Mouse (Mus musculus) thymus, adult 2 months (tissue): ENCODE results near the gene Tm9sf3.

Experiments used
- CTCF ChIP-seq: fragments of 200-500 bp; IDR thresholded peaks from 2 replicates; pipeline ENCODE4 v1.5.1; 2012; ENCODE audit warnings: mild to moderate bottlenecking, control low read depth, low read length, moderate library complexity, borderline replicate concordance; ENCODE audit not compliant: control insufficient read depth, poor library complexity, insufficient read depth; ENCODE audit errors: extremely low read depth
- POLR2A ChIP-seq: fragments of 200-500 bp; IDR thresholded peaks from 2 replicates; pipeline ENCODE4 v1.6.1; 2012; ENCODE audit warnings: mild to moderate bottlenecking, low read length, control low read depth, moderate library complexity; ENCODE audit not compliant: control insufficient read depth, poor library complexity, insufficient read depth; ENCODE audit errors: extremely low read depth

GRCm38 (mm10) chr19:41191724-41192123 is 72.1 kb downstream of the Tm9sf3 start:
- TF ChIP-seq CTCF, result no peak
- TF ChIP-seq POLR2A, result no peak
